Mouse (Mus musculus): Measurements from ENCODE around the gene Bpifb1. TPM values are rescaled to one million over a fixed set of nuclear protein-coding genes. Genes with fewer than 3 reads are reported as not detected.
"Not testable (repeated sequence)": the region's sequence is repeated elsewhere in the genome, so short reads cannot be mapped to it uniquely, and the experiment has no call there.

Gene Bpifb1
- polyA plus RNA-seq, 1 experiment from 2014 or later: 1.5 TPM

DNA sequence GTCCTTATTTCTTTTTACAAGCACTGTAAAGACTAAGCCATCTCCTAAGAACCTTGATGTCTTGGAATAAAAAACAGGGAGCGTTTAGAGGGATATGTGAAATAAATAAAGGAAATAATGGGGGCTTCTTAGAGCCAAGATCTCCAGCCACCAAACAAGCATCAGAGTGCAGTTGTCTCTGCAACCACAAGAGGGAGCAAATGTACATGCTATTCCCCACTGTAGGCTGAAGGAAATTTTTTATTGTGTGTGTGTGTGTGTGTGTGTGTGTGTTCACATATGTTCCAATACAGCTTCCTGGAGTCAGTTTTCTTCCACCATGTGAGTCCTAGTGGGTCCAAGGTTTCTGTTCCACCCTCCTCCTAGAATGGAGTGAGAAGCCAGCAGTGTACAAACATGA, 17.3 kb upstream of the Bpifb1 start:
- Histone ChIP-seq H3K9me3 (ENCODE audit: control insufficient read depth, low read length) (no peaks in the 10 kb centered on the region), H3K4me3 (ENCODE audit: low read length) (no peak overlapping the region), H3K9ac (ENCODE audit: low read length) (no peak overlapping the region), H3K27me3 (ENCODE audit: control insufficient read depth, insufficient read depth, low read depth, low read length) (no peaks in the 10 kb centered on the region), H3K4me2 (ENCODE audit: low read depth, low read length) (no peak overlapping the region), H3K27ac (ENCODE audit: low read length) (no peak overlapping the region), H3K4me1 (replicated peaks; ENCODE audit: control insufficient read depth, insufficient read depth, low read length) (no peaks in the 10 kb centered on the region), H3K36me3 (ENCODE audit: control insufficient read depth, insufficient read depth, low read length) (no peaks in the 10 kb centered on the region)
- ATAC-seq (ENCODE audit: low read depth): no peak
- WGBS: 32% methylated on average over 1 of the region's 1 CpGs

DNA sequence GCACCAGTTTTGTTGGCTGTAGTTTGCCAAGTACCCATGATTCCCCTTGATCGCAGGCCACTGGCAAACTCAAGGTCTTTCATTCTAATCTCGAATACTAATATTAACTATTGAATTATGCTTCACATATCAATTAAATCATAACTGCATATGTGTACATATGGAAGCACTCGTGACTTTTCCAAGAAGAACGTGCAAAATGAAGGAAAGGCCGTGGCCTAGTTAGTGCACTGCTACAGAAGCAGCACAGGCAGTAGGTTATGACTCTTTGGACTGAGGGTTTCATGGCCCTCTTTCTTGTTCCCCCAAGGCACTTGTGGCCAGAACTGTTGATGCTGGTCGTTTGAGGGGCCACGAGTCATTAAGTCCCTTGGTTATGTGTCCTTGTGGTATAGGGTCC, 8.7 kb upstream of the Bpifb1 start:
- WGBS: 81% methylated on average over 7 of the region's 7 CpGs

GRCm38 (mm10) chr2:154183061-154183460, 7.6 kb upstream of the Bpifb1 start:
- H3K9me3 ChIP-seq (ENCODE audit: control insufficient read depth, low read length); H3K27me3 ChIP-seq (ENCODE audit: control insufficient read depth, insufficient read depth, low read depth, low read length); H3K9ac ChIP-seq (ENCODE audit: low read length); H3K27ac ChIP-seq (ENCODE audit: low read length); H3K4me1 ChIP-seq (replicated peaks; ENCODE audit: control insufficient read depth, insufficient read depth, low read length); ATAC-seq (ENCODE audit: low read depth); H3K4me2 ChIP-seq (ENCODE audit: low read depth, low read length); H3K4me3 ChIP-seq (ENCODE audit: low read length); H3K36me3 ChIP-seq (ENCODE audit: control insufficient read depth, insufficient read depth, low read length): not testable (repeated sequence)
- WGBS: 52% methylated on average over 4 of the region's 4 CpGs

More for the DNA sequence above, 8.7 kb upstream of the Bpifb1 start:
- not testable (repeated sequence) for H3K4me2 ChIP-seq (ENCODE audit: low read depth, low read length); H3K9ac ChIP-seq (ENCODE audit: low read length); H3K27me3 ChIP-seq (ENCODE audit: control insufficient read depth, insufficient read depth, low read depth, low read length); H3K4me1 ChIP-seq (replicated peaks; ENCODE audit: control insufficient read depth, insufficient read depth, low read length); H3K36me3 ChIP-seq (ENCODE audit: control insufficient read depth, insufficient read depth, low read length); H3K9me3 ChIP-seq (ENCODE audit: control insufficient read depth, low read length); H3K27ac ChIP-seq (ENCODE audit: low read length); H3K4me3 ChIP-seq (ENCODE audit: low read length); ATAC-seq (ENCODE audit: low read depth)

DNA sequence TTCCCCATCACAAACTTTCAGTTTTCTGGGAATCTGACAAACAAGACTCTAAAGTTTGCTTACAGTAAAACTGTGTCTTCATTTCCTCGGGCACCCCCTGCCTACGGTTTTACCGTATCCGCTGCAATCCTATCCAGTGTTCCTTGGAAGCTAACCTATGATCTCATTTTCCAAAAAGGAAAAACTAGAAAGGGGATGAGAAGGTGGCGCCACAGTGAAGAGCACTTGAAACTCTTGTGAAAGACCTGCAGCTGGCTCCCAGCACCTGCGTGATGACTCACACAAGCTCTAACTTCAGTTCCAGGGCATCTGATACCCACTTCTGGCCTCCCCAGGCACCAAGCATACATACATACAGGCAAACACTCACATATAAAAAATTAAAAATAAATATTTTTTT, 5.3 kb upstream of the Bpifb1 start:
- peak; percentile 72 for ATAC-seq (ENCODE audit: low read depth)
- Histone ChIP-seq H3K9ac (ENCODE audit: low read length) (no peak overlapping the region), H3K4me1 (replicated peaks; ENCODE audit: control insufficient read depth, insufficient read depth, low read length) (no peaks in the 10 kb centered on the region), H3K36me3 (ENCODE audit: control insufficient read depth, insufficient read depth, low read length) (no peaks in the 10 kb centered on the region), H3K9me3 (ENCODE audit: control insufficient read depth, low read length) (no peaks in the 10 kb centered on the region), H3K4me3 (ENCODE audit: low read length) (no peak overlapping the region), H3K4me2 (ENCODE audit: low read depth, low read length) (no peak overlapping the region), H3K27ac (ENCODE audit: low read length) (peak overlapping the region; percentile 69), H3K27me3 (ENCODE audit: control insufficient read depth, insufficient read depth, low read depth, low read length) (no peaks in the 10 kb centered on the region)
- WGBS: 46% methylated on average over 6 of the region's 6 CpGs

DNA sequence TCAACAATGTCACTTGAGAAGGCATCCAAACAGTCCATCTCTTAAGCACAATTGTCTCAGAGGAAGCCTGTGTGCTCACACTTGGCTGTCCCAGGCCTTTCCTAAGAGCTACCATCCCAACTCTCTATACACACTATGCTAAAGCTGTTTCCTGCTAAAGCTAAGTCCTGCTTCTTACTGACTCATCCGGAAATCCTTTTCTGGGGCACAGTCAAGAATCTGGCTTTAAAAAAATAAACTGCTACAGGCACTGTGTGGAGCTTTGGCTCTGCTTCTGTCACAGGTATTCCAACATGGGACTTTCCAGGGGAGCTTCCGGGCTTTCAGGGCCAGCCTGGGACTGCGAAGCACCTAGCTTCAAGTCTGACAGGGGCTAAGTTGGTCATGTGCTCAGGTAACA, 4.9 kb upstream of the Bpifb1 start:
- no peak overlapping the region for H3K4me2 ChIP-seq (ENCODE audit: low read depth, low read length)
- peak overlapping the region; percentile 69 for H3K27ac ChIP-seq (ENCODE audit: low read length)
- 46% methylated on average over 3 of the region's 3 CpGs for WGBS
- no peaks in the 10 kb centered on the region for H3K9me3 ChIP-seq (ENCODE audit: control insufficient read depth, low read length)
- H3K4me1 ChIP-seq (replicated peaks; ENCODE audit: control insufficient read depth, insufficient read depth, low read length): no peaks in the 10 kb centered on the region
- H3K4me3 ChIP-seq (ENCODE audit: low read length): no peak overlapping the region
- H3K27me3 ChIP-seq (ENCODE audit: control insufficient read depth, insufficient read depth, low read depth, low read length): no peaks in the 10 kb centered on the region
- H3K9ac ChIP-seq (ENCODE audit: low read length): no peak overlapping the region
- no peaks in the 10 kb centered on the region for H3K36me3 ChIP-seq (ENCODE audit: control insufficient read depth, insufficient read depth, low read length)
- peak; percentile 74 for ATAC-seq (ENCODE audit: low read depth)

GRCm38 (mm10) chr2:154187468-154187867, 3.1 kb upstream of the Bpifb1 start:
- no peak overlapping the region for H3K4me3 ChIP-seq (ENCODE audit: low read length)
- no peaks in the 10 kb centered on the region for H3K9me3 ChIP-seq (ENCODE audit: control insufficient read depth, low read length)
- 33% methylated on average over 5 of the region's 5 CpGs for WGBS
- H3K36me3 ChIP-seq (ENCODE audit: control insufficient read depth, insufficient read depth, low read length): no peaks in the 10 kb centered on the region
- H3K4me1 ChIP-seq (replicated peaks; ENCODE audit: control insufficient read depth, insufficient read depth, low read length): no peaks in the 10 kb centered on the region
- no peak for ATAC-seq (ENCODE audit: low read depth)
- H3K27me3 ChIP-seq (ENCODE audit: control insufficient read depth, insufficient read depth, low read depth, low read length): no peaks in the 10 kb centered on the region
- H3K9ac ChIP-seq (ENCODE audit: low read length): no peak overlapping the region
- H3K27ac ChIP-seq (ENCODE audit: low read length): no peak overlapping the region
- no peak overlapping the region for H3K4me2 ChIP-seq (ENCODE audit: low read depth, low read length)

- Histone ChIP-seq H3K4me2 (ENCODE audit: low read depth, low read length) (no peak overlapping the region), H3K4me3 (ENCODE audit: low read length) (no peak overlapping the region), H3K36me3 (ENCODE audit: control insufficient read depth, insufficient read depth, low read length) (no peaks in the 10 kb centered on the region), H3K4me1 (replicated peaks; ENCODE audit: control insufficient read depth, insufficient read depth, low read length) (no peaks in the 10 kb centered on the region), H3K9ac (ENCODE audit: low read length) (no peak overlapping the region), H3K27ac (ENCODE audit: low read length) (no peak overlapping the region), H3K27me3 (ENCODE audit: control insufficient read depth, insufficient read depth, low read depth, low read length) (no peaks in the 10 kb centered on the region), H3K9me3 (ENCODE audit: control insufficient read depth, low read length) (no peaks in the 10 kb centered on the region)
- no peak for ATAC-seq (ENCODE audit: low read depth)
- WGBS: 52% methylated on average over 7 of the region's 7 CpGs
These were observed 662 bp upstream of the Bpifb1 start for GRCm38 (mm10) chr2:154189877-154190434.

DNA sequence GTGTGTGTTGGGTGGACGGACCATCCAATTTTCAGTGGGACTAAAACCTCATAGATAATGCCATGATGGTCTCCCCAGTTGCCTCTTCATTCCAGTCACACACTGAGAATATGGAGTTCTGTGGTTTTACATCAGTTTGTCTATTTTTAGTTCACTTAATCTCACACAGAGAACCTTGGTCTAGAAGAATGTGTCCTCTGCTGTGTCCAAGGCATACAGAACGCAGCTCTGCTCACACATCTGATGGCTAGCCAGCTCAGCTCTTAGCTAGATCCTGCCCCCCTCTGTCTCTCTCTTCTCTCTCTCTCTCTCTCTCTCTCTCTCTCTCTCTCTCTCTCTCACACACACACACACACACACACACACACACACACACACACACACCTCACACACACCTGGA, 1.5 kb downstream of the Bpifb1 start:
- Histone ChIP-seq H3K4me3 (ENCODE audit: low read length) (no peak overlapping the region), H3K9ac (ENCODE audit: low read length) (no peak overlapping the region), H3K4me2 (ENCODE audit: low read depth, low read length) (no peak overlapping the region), H3K27me3 (ENCODE audit: control insufficient read depth, insufficient read depth, low read depth, low read length) (no peaks in the 10 kb centered on the region), H3K9me3 (ENCODE audit: control insufficient read depth, low read length) (no peaks in the 10 kb centered on the region), H3K27ac (ENCODE audit: low read length) (no peak overlapping the region), H3K36me3 (ENCODE audit: control insufficient read depth, insufficient read depth, low read length) (no peaks in the 10 kb centered on the region), H3K4me1 (replicated peaks; ENCODE audit: control insufficient read depth, insufficient read depth, low read length) (no peaks in the 10 kb centered on the region)
- no peak for ATAC-seq (ENCODE audit: low read depth)
- WGBS: 78% methylated on average over 2 of the region's 2 CpGs

GRCm38 (mm10) chr2:154193071-154193470, 2.5 kb downstream of the Bpifb1 start:
- no peak overlapping the region for H3K4me3 ChIP-seq (ENCODE audit: low read length)
- WGBS: 73% methylated on average over 4 of the region's 4 CpGs

DNA sequence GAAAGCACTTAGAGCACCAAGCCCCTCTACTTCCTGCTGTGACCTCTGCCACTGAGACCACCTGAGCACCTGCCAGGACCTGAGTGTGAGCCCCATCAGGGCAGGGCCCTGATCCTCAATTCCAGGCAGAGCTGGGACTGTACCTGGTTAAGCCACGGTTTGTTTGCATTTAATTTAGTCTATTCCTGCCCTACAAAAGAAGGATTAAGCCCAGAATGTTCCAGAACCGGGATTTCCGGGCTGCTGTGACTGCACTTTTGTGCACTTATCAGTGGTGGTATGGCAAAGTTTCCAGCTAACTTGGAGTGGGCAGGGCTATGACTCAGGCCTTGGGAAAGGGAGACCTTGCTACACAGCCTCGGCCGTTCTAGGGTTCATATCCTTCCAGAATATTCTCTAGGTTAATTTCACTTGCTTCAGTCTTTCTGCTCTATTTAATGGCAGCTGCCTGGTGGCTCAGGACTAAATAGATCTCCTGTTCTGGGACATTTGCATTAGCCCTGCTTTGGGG, 3.4 kb downstream of the Bpifb1 start:
- H3K36me3 ChIP-seq (ENCODE audit: control insufficient read depth, insufficient read depth, low read length): no peaks in the 10 kb centered on the region
- H3K9ac ChIP-seq (ENCODE audit: low read length): no peak overlapping the region
- no peak overlapping the region for H3K27ac ChIP-seq (ENCODE audit: low read length)
- H3K27me3 ChIP-seq (ENCODE audit: control insufficient read depth, insufficient read depth, low read depth, low read length): no peaks in the 10 kb centered on the region
- H3K4me1 ChIP-seq (replicated peaks; ENCODE audit: control insufficient read depth, insufficient read depth, low read length): no peaks in the 10 kb centered on the region
- no peak overlapping the region for H3K4me3 ChIP-seq (ENCODE audit: low read length)
- H3K9me3 ChIP-seq (ENCODE audit: control insufficient read depth, low read length): no peaks in the 10 kb centered on the region
- H3K4me2 ChIP-seq (ENCODE audit: low read depth, low read length): no peak overlapping the region
- WGBS: 53% methylated on average over 5 of the region's 5 CpGs
- ATAC-seq (ENCODE audit: low read depth): no peak

More at GRCm38 (mm10) chr2:154193071-154193470, 2.5 kb downstream of the Bpifb1 start:
- no peak overlapping the region for H3K27ac ChIP-seq (ENCODE audit: low read length)
- H3K36me3 ChIP-seq (ENCODE audit: control insufficient read depth, insufficient read depth, low read length): no peaks in the 10 kb centered on the region
- H3K4me2 ChIP-seq (ENCODE audit: low read depth, low read length): no peak overlapping the region
- ATAC-seq (ENCODE audit: low read depth): no peak
- H3K27me3 ChIP-seq (ENCODE audit: control insufficient read depth, insufficient read depth, low read depth, low read length): no peaks in the 10 kb centered on the region
- no peak overlapping the region for H3K9ac ChIP-seq (ENCODE audit: low read length)
- no peaks in the 10 kb centered on the region for H3K9me3 ChIP-seq (ENCODE audit: control insufficient read depth, low read length)
- no peaks in the 10 kb centered on the region for H3K4me1 ChIP-seq (replicated peaks; ENCODE audit: control insufficient read depth, insufficient read depth, low read length)
